Mouse (Mus musculus) adrenal gland, postnatal 25 days (tissue): ENCODE measurements at regions not wholly inside any gene's neighbourhood (a gene's known extent, or its start where the extent isn't known, plus 50 kb on each side); places are given as distances from the start of the nearest gene placed in this dataset.

Experiments
- DNase-seq: peaks from one replicate; pipeline ENCODE4 v3.0.0; 2021; ENCODE audit warnings: mixed read lengths

GRCm38 (mm10) chr4:137160526-137160925 is 111.9 kb upstream of the Zbtb40 start:
- DNase-seq = peak; percentile 43

DNA sequence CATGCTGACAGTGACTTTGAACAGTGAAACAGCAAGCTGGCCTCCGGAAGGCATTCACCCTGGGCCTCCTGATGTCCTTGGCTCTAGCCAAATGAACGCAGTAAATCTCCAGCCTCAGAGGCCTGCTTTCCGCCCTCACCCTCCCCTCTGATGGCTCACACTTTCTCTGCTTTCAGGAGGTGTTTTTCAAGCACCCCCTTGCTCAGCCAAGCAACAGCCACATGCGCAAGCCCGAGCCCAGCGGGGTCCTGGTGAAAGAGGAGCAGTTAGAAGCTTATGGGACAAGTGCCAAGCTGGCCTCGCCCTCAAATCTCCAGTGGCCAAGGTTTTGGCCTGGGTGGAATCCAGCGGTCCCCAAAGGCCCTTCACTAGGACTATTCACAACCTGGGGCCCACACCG is 109.6 kb upstream of the Zbtb40 start:
- DNase-seq = peak; percentile 50

DNA sequence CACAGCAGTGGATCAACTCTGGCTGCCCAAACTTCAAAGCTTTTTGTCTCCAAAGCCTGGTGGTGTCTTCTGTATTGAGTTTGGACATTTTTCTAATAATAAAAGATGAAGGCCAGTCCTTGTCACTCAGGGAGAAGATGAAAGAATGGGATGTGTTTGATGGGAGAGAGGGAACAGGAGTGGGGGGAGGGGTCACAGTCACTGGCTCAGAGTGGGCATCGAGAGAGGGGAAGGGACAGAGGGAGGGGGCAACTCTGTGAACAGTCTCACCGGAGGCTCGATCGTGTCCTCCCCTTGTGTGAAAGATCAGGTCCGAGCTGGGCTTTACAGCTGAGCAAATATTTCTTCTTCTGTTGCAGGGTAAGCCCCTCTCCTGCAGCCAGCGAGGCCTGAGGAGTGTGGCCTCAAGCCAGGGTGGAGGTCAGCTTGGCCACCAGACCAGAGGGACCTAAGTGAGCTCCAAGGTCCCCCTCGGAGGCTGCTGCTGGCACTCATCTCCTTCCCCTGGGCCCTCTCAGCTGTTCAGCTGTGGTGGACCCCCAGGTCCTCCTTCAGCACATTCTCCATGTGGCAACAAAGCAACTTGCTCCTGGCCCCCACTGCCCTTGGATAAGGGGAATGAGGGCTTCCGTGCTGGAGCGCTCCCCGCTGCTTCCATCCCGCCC is 108.0 kb upstream of the Zbtb40 start:
- no peak for DNase-seq

GRCm38 (mm10) chr4:137148756-137149155 is 100.2 kb upstream of the Zbtb40 start:
- no peak for DNase-seq

GRCm38 (mm10) chr4:137147795-137148194 is 99.2 kb upstream of the Zbtb40 start:
- DNase-seq = no peak

- no peak for DNase-seq
Measured at GRCm38 (mm10) chr4:137146326-137146725, 97.7 kb upstream of the Zbtb40 start.

DNA sequence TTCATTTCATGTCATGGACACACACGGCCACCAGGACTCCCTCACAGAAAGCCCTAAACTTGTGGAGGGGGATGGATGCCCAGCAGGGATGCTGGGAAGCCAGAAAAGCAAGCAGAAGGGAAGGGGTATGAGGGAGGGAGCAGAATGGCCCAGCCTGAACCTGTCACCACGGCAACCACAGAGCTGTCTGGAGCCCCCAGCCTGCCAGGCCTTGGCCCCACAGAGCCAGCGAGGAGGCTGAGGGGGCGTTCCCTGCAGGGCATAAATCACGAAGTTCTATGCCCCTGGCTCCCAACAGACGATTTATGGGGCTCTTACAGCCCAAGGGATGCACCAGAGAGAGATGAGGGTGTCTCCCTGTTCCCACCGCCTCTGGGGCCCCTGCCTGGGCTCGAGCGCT is 93.7 kb upstream of the Zbtb40 start:
- no peak for DNase-seq

DNA sequence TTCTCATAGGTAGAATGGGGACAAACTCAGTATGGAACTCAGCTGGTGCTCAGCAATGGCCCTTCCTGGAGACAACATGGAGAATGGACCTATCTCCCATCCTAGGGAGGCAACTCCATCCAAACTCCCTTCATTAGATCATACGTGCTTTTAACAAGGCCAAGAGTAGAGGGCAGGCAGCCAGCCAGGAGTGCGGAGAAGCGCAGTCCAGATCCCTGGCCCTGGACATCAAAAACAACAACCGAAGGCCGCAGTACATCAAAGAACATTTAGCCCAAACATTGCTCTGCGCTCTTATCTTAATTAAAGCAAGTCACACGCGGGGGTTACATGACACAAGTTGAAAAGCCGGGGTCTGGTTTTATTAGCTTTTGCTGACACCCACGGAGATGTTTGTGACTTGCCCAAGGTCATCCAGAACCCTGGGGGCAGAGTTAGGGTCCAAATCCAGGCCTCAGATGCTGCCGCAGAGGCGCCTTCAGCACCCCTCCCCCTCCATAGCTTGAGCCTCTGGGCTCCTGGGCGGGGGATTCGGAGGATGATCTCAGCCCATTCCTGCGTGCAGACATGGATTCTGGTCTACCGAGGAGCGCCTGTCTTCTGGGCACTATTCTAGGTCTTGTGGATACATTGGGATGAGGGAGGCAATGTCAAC is 90.6 kb upstream of the Zbtb40 start:
- peak; percentile 82 for DNase-seq

DNA sequence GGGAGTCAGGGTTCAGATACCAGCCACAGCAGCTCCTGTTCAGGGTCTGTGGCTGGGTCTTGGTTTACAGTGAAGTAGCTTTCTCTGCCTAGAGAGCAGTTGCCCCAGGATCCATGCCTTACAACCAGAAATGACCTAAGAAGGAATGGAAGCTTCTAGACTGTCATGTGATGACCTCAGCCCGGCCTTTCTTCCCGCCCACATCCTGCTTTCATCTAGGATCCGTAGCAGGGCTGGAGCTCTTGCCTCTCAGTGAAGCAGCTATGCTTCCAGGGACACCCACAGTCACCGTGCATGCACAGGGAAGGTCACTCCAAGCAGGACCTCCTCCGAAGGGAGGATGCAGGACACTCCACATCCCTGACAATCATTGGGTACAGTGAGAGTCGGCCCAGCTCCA is 89.5 kb upstream of the Zbtb40 start:
- DNase-seq = no peak

GRCm38 (mm10) chr4:137136313-137136712 is 87.7 kb upstream of the Zbtb40 start:
- no peak for DNase-seq

DNA sequence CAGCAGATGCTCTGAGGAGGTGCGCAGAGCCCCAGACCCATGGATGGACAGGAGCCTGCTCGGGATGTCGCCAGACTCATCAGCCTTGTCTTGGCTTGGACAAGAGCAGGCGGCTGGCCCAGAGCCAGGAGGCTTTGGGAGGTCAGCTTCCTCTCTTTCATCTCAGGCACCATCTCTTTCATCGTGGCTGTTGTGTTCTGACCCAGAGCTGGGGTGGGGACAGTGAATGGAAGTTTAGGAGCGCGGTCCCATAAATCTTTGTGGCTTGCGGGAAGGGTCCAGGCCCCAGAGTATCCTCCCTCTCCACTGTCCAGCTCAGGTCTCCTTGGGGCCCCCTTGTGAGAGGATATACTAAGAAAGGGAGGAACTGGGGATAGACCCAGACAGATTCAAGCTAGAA is 87.2 kb upstream of the Zbtb40 start:
- DNase-seq = peak; percentile 87

DNA sequence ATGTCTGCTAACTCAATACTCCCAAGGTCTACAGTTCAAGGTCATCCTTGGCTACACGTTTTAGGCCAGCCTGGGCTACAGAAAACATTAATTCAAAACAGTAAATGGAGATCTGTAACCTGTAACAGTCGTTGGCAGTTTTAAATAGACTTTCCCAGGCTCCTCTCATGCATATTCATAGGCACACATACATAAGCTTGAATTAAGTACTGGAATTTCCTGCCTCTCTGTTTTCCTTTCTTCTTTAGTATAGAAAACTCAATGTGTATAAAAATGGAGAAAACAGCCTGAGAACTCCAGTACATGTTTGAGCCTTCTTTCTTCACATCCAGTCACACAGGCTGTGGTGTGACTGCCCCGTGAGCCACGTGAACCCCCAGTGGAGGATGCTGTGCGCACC is 86.0 kb upstream of the Zbtb40 start:
- no peak for DNase-seq

GRCm38 (mm10) chr4:137133789-137134188 is 85.2 kb upstream of the Zbtb40 start:
- DNase-seq = no peak

DNA sequence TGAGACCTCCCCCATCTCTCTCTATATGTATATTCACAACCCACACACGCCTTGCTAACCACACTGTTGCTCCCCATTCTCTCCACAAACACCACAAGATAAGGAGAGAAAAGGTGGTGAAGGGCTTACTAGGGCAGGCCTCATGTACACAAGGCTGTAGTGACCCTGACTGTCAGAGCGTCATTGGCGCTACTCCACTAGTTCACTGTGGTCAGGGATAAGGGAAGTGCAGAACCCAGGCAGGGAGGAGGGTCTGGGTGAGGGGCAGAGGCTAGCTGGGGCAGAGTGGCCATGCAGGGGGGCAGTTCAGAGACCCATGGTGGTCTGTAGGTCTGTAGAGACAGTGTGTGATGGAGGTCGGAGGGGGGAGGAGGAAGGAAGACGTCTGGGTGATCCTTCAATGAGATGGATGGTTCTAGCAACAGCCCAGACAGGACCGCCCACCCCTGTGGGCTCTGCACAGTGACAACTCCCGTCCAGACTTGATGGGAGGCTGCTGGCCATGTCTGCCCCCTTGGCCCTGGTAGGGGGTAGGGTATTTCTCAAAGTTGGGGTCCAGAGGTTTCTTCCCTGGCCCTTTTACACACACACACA is 82.1 kb upstream of the Zbtb40 start:
- DNase-seq = peak; percentile 18

DNA sequence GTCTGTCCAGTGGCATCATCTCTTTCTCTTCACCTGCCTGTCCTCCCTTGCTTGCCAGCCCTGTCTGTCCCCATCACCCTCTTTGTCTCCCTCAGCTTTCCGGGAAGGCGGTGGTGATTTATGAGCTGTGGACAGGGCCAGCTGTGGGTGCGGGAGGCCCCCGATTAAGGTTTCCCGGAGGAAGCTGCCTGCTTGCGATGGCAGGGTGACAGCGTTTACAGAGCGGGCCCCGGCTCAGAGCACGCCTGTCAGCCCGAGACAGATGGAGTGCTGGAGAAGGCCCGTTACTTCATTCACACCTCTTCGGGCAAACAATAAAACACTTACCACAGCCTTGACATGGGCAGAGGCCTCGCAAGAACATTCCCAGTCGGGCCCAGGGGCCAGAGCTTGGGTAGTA is 79.6 kb upstream of the Zbtb40 start:
- DNase-seq = no peak

DNA sequence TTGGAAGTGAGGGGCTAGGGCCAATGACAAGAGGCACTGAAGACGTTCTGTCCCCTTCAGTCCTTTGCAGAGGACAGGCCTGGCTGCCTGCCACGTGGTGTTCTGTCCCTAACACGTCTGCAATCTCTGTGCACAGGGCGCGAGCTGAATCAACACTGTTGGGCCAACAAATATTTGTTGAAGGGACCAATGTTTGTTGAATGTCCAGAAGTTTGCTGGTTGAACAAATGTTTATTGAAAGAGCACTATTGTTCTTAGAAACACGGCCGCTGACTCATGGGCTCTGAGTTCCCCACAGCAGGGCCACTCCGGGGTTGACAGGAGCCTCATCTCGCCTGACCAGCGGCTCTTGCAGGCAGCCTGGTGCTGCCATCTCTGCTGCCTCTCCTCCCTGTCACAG is 73.1 kb upstream of the Zbtb40 start:
- DNase-seq = peak; percentile 42

DNA sequence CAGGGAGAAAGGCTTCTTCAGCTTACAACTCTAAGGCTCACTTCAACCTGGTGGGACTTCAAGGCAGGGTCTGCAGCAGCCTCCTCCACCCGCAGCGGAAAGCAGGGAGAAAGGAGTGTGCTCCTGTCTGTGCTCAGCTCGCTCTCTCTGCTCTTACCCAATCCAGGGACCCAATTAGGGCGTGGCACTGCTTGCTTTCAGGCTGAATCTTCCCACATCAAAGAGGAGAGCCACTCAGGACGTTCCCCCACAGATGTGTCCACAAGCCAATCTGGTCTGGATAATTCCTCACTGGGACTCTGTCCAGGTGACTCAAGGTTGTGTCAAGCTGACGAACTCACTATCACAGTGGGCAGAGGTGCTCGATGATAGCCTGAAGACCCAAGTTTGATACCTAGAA is 72.0 kb upstream of the Zbtb40 start:
- DNase-seq = no peak

DNA sequence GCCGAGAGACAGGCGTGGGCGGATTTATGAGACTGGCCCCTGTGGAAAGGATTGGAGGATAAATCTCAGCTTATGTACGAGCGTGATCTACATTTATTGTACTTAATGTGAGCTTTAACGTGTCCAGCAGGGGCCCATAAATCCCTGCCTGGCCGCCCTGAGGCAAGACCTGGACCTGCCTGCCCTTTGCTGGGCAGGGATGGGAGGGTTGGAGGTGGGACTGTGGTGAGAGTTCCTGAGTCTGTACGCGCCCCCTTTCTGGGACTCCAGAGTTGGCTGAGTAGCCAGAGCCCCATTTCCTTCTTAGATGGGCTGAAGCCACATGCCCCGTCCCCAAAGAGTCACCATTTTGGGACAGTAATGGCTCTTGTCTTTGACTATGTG is 69.7 kb upstream of the Zbtb40 start:
- peak; percentile 18 for DNase-seq

GRCm38 (mm10) chr4:137117471-137118331 is 69.1 kb upstream of the Zbtb40 start:
- DNase-seq = peak; percentile 83

- no peak for DNase-seq
Measured at GRCm38 (mm10) chr4:137115062-137115461, 66.5 kb upstream of the Zbtb40 start.

DNA sequence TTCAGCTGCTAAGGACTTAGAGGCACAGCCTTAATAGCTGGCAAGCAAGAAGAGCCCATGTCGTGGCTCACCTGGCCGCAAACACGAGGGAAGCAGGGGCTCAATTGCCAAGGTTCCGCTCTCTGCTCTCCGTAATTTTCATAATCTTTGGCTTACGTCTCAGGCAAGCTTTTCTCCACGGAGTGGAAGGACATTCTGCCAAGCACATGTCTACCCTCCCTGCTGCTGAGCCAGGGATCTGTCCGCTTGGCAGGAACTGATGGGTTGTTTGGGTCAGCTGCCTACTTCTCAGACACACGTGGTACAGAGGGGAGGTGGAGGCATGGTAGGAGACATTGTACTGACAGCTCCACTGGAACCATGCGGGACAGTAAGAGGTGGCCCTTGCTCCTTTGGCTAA is 61.7 kb upstream of the Zbtb40 start:
- DNase-seq = no peak

DNA sequence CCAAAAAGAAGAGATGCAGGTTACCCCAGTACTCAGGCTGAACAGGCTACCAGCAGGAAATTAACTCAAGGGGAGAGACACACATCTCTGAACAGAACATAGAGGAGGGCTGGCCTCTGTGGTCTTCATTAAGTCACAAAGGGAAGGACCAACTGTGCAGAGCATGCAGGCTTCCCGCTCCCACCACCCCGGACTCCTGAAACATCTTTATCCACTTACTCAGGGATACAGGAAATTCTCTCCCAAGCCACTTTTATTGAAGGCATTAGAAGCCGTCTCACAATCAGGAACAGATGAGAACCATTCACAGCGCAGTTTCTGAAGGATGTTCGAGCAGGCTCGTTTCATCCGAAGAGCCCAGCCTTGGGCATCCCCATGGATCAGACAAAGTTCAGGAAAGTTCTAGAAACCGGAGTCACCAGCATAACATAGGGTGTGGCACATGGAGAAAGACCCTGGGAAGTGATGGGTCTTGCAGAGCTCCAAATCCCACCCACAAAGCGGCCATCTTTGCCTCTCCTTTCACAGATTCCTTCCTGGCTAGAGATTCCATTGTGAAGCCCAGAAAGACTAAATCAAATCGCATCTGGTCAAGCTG is 55.9 kb upstream of the Zbtb40 start:
- no peak for DNase-seq

- no peak for DNase-seq
Measured at GRCm38 (mm10) chr4:137101169-137101568, 52.6 kb upstream of the Zbtb40 start.
